Mouse (Mus musculus) intestine, postnatal 0 days (tissue): Measurements from ENCODE around the gene Mcf2l. TPM values are rescaled to one million over a fixed set of nuclear protein-coding genes. Genes with fewer than 3 reads are reported as not detected.

Experiments used
- ATAC-seq: fragments of 200-750 bp; cut with Nextera tagmentation; 2 replicates; pipeline ENCODE4 v1.8.0; 2017; ENCODE audit warnings: mild to moderate bottlenecking, moderate TSS enrichment, moderate library complexity
- H3K27ac ChIP-seq: fragments of 300-500 bp; sonication (generic); 2 replicates; pipeline ENCODE4 v1.5.1; 2014; ENCODE audit warnings: mild to moderate bottlenecking, low read depth, low read length, moderate library complexity
- H3K27me3 ChIP-seq: fragments of 300-500 bp; sonication (generic); replicated peaks from 2 replicates; pipeline ENCODE4 v1.6.1; 2014; ENCODE audit warnings: low read length, mixed read lengths; ENCODE audit not compliant: control insufficient read depth, insufficient read depth
- H3K36me3 ChIP-seq: fragments of 300-500 bp; sonication (generic); 2 replicates; pipeline ENCODE4 v1.6.1; 2014; ENCODE audit warnings: mild to moderate bottlenecking, moderate library complexity; ENCODE audit not compliant: control insufficient read depth, insufficient read depth
- H3K4me1 ChIP-seq: fragments of 300-500 bp; sonication (generic); replicated peaks from 2 replicates; pipeline ENCODE4 v1.6.1; 2014; ENCODE audit warnings: antibody characterized with exemption, low read length, mixed read lengths; ENCODE audit not compliant: control insufficient read depth, insufficient read depth
- H3K4me2 ChIP-seq: fragments of 300-500 bp; sonication (generic); replicated peaks from 2 replicates; pipeline ENCODE4 v1.6.1; 2014; ENCODE audit warnings: low read depth, mild to moderate bottlenecking, moderate library complexity
- H3K4me3 ChIP-seq: fragments of 300-500 bp; sonication (generic); 2 replicates; pipeline ENCODE4 v1.5.1; 2014; ENCODE audit warnings: low read depth, low read length
- H3K9ac ChIP-seq: fragments of 300-500 bp; sonication (generic); 2 replicates; pipeline ENCODE4 v1.6.1; 2014; ENCODE audit warnings: mild to moderate bottlenecking, low read depth, low read length
- H3K9me3 ChIP-seq: fragments of 300-500 bp; sonication (generic); 2 replicates; pipeline ENCODE4 v1.6.1; 2016; ENCODE audit warnings: mixed run types; ENCODE audit not compliant: control insufficient read depth
- CTCF ChIP-seq: sonication (generic); IDR thresholded peaks from 2 replicates; pipeline ENCODE4 v1.5.1; 2016; ENCODE audit warnings: low read depth, mild to moderate bottlenecking, control low read depth, antibody characterized with exemption, moderate library complexity
- WGBS: fragments of 180-500 bp; shearing (Covaris S2); extraction: QIAGEN DNeasy Blood & Tissue Kit; methylation state at CpG from one replicate; pipeline ENCODE4 v1.1.7; 2014; 5-methylcytosine and 5-hydroxymethylcytosine counted together
- polyA plus RNA-seq: library from polyadenylated mRNA; unstranded; fragments of >200 nt; fragmentation: Nextera tagmentation; extraction: Ambion mirVana; gene quantifications from 2 replicates; pipeline ENCODE4 v1.2.1, GENCODE M21; 2015

The Mcf2l gene
- polyA plus RNA-seq, 1 experiment from 2014 or later: 6.7 TPM

DNA sequence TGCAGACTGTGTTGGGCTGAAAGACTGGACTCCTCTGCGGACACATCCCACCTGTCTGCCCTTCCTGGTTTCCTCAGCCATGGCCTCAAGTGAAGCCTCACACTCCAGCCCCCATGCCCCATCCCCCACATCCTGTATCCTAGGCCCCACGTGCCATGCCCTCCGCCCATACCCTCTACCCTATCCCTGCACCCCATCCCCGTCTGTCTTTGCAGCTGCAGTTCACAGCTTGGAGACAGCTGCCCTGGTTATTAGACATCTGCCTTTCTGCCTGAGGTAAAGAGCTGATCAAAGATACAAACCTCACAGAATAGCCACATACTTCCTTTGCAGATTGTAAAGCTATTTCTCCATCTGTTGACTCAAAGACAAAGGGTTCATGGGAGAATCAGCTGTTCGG, 83.3 kb downstream of the Mcf2l start:
- Histone ChIP-seq H3K4me3 (no peak overlapping the region), H3K27ac (no peak overlapping the region), H3K27me3 (no peaks in the 10 kb centered on the region), H3K9me3 (no peaks in the 10 kb centered on the region), H3K4me2 (no peak overlapping the region), H3K4me1 (no peaks in the 10 kb centered on the region), H3K36me3 (no peaks in the 10 kb centered on the region), H3K9ac (no peak overlapping the region)
- WGBS: 57% methylated on average over 5 of the region's 5 CpGs
- no peak for ATAC-seq
- TF ChIP-seq CTCF: no peak

DNA sequence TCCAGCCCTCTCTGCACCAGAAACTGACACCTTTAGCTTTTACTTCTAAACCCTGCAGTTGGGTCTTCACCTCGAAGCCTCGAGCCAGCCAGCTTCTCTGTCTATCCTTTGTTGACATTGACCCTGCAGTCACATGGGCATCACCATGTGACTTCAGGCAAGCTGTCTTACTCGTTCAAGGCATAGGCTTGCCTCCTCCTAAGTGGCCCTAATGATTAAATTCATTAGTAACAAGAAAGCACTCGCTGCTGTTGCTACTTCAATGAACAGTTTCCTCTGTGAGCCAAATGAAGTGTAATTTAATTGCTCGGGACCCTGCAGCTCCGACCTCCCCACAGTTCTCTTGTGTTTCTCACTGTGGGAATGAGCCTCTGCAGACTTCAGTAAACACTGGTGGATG, 83.8 kb downstream of the Mcf2l start:
- Histone ChIP-seq H3K4me2 (no peak overlapping the region), H3K9ac (no peak overlapping the region), H3K4me3 (no peak overlapping the region), H3K36me3 (no peaks in the 10 kb centered on the region), H3K9me3 (no peaks in the 10 kb centered on the region), H3K4me1 (no peaks in the 10 kb centered on the region), H3K27me3 (no peaks in the 10 kb centered on the region), H3K27ac (no peak overlapping the region)
- WGBS: 43% methylated on average over 6 of the region's 6 CpGs
- ATAC-seq: no peak
- TF ChIP-seq CTCF: no peak

DNA sequence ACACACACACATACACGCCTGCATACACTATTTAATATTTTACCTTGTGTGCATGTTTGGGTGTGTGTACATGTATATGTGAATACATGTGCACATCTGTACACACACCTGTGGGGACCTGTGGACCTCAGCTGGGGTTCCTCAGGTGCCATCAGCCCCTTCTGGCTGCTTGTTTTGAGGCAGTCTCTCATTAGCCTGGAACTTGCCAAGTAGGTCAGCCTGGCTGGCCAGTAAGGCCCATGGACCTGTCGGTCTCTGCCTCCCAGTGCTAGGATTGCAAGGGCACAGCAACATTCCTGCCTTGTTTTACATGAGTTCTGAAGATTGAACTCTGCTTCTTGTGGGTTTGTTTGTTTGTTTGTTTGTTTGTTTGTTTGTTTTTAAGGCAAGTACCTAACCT, 87.0 kb downstream of the Mcf2l start:
- Histone ChIP-seq H3K9ac (no peak overlapping the region), H3K9me3 (no peaks in the 10 kb centered on the region), H3K4me3 (no peak overlapping the region), H3K36me3 (no peaks in the 10 kb centered on the region), H3K4me1 (no peaks in the 10 kb centered on the region), H3K27me3 (no peaks in the 10 kb centered on the region), H3K27ac (no peak overlapping the region), H3K4me2 (no peak overlapping the region)
- TF ChIP-seq CTCF: no peak
- 81% methylated on average over 2 of the region's 2 CpGs for WGBS
- no peak for ATAC-seq

DNA sequence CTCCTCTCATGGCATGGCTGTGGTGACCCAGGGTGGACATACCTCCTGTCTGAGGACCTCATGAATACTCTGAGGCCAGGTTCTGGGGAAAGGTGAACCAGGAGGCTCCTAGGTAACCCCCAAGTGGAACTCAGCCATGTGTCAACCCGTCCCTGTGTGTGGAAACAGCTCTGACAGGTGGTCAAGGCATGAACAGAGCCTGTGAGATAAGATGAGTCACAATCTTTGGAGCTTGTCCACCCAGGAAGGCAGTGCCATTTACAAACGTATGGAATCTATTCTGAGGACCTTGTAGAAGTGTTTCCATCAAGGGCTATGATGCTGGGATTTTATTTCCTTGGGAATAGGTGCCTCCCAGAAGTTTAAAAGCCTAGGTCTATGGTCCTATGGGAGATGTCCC, 87.6 kb downstream of the Mcf2l start:
- no peaks in the 10 kb centered on the region for H3K9me3 ChIP-seq
- no peak for ATAC-seq

DNA sequence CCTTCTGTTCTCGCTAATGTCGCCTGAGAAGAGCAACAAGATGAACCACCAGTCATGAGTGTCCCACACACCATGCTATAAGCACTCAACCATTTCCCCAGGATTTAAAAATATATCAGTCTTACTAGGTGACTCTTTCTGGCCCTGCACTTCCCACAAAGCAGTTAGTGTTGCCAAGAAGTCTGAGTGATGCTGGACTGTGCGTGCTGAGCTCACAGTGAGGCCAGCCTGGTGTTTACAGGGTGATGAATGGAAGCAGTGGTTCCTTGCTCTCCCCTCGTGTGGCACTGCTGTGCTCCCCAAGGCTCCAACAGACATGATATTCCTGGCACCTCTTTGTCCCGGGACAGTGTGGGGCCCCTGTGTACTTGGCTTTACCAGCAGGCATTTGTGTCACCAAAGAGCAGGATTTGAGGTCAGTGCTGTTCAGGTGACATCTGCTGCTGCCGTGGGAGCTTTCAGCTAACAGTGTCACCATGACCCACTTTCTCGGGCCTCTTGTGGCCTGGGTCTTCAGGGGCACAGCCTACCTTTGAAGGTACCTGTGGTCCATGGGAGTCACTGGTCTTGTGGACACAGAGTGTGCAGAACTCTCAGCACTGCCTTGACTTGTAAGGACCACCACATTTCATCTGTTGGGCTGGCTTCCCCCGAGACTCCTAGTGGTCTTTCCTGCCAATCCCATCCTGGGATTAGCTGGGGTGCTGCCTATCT, 88.4 kb downstream of the Mcf2l start:
- Histone ChIP-seq H3K27me3 (no peaks in the 10 kb centered on the region), H3K9ac (no peak overlapping the region), H3K4me1 (no peaks in the 10 kb centered on the region), H3K36me3 (no peaks in the 10 kb centered on the region), H3K4me3 (no peak overlapping the region), H3K27ac (no peak overlapping the region), H3K4me2 (no peak overlapping the region), H3K9me3 (no peaks in the 10 kb centered on the region)
- 68% methylated on average over 8 of the region's 8 CpGs for WGBS
- ATAC-seq: no peak
- no peak for TF ChIP-seq CTCF

More for the DNA sequence above, 87.6 kb downstream of the Mcf2l start:
- H3K27ac ChIP-seq: no peak overlapping the region
- H3K27me3 ChIP-seq: no peaks in the 10 kb centered on the region
- 43% methylated on average over 2 of the region's 2 CpGs for WGBS
- H3K9ac ChIP-seq: no peak overlapping the region
- no peak overlapping the region for H3K4me2 ChIP-seq
- no peaks in the 10 kb centered on the region for H3K36me3 ChIP-seq
- H3K4me1 ChIP-seq: no peaks in the 10 kb centered on the region
- H3K4me3 ChIP-seq: no peak overlapping the region
- no peak for TF ChIP-seq CTCF

DNA sequence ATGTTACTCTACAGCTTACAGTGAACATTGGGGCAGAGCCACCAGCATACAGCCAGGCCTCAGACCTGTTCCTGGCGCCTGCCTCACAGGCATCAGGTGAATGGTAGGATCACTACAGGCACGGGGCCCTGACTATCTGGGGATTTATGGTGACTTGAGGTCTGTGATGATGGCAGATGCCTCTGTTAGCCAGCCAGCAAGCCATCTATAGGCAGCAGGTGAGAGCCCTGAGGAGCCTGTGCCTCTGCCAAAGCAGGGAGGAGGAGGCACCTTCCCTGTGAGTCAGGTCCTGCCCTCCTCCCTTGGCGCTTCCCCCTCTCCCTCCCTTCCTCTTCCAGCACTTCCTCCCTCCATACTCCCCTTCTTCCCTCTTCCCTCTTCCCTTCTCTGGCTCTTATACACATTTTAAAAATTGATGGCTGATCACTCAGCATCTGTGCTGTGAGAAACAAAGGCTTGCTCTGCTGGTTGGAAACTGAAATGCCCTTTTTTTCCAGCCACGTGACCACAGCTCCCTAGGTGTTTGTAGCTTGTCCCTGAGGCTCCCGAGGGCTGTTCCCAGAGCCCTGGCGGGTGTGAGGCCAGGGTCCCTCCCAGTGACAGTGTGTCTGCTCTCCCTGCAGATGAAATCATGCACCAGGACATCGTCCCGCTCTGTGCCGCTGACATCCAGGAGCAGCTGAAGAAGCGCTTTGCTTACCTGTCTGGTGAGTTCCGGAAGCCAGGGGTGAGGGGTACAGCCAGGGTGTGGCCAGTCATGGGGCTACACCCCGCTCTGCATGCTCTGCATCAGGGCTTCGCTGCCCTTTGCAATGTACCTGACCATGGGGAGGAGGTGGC, 89.2 kb downstream of the Mcf2l start:
- Histone ChIP-seq H3K27me3 (no peaks in the 10 kb centered on the region), H3K4me1 (no peaks in the 10 kb centered on the region), H3K9ac (no peak overlapping the region), H3K4me2 (no peak overlapping the region), H3K4me3 (no peak overlapping the region), H3K9me3 (no peaks in the 10 kb centered on the region), H3K36me3 (no peaks in the 10 kb centered on the region), H3K27ac (no peak overlapping the region)
- TF ChIP-seq CTCF: no peak
- WGBS: 56% methylated on average over 13 of the region's 13 CpGs
- no peak for ATAC-seq
